Mouse (Mus musculus) gastrocnemius, postnatal 4 days (tissue): ENCODE measurements around the gene Gm3739. TPM values are rescaled to one million over a fixed set of nuclear protein-coding genes. Genes with fewer than 3 reads are reported as not detected.
"Not testable (repeated sequence)": the region's sequence is repeated elsewhere in the genome, so short reads cannot be mapped to it uniquely, and the experiment has no call there.

Experiments
- DNase-seq, 2 experiments: peaks; one replicate each; pipeline ENCODE4 v3.0.0; 2021 to 2022; ENCODE audit warnings: low spot score in 2 of 2, mixed read lengths in 2 of 2
- long read RNA-seq, 2 experiments: library from polyadenylated mRNA; stranded (forward); transcript quantifications; one replicate each; pipeline ENCODE4 v2.0.0; 2021
- total RNA-seq, 2 experiments: library from RNA; stranded (reverse); gene quantifications; 2 replicates each; pipeline ENCODE4 v1.2.3; 2021

Gm3739 gene
- total RNA-seq = under 1 TPM; 0.22 to 0.31 TPM
- long read RNA-seq, experiment 1 = 0 reads
- long read RNA-seq, experiment 2 = 0 reads

DNA sequence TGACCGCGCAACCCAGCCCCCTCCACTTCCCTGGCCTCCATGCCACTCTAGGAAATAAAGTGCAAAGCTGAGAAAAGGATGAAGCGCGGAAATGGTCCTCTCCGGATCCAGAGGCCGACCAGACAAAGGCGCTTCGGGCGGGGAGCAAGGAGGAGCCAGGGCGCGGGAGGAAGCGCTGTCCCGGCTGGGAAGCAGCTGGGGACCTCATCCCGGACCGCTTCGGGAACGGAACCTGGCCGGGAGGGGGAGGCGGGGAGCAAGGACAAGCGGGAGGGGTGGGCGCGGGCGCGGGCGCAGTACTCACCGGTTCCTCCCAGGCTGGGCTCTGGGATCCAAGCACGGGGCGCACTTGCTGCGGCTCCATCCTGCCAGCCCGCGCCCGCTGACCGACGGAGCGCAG lies at the start of gene Gm3739:
TSS of gene Gm3739 (minus strand) at position 389 of the 400 bp plus-strand sequence.
- peak in 1 of 2 experiments; percentile 7 for DNase-seq

DNA sequence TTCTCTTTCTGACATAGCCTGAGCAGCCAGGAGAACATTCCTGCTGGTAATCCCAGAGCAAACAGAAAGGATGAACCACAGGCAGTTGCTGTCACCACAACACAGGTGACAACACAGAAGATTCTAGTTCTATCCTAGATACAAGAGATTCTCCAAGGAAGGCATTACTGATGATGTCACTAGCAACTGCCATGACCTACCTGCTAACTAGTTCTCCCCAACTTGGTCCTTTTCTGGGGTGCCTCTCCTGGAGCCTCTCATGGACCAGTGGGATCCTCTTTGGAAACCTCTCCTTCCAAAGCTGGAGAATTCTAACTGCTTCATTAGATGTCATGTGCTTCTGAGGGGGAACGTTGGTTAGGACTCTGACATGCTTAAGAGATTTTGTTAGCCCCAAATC lies 17.4 kb upstream of the Gm3739 start, which contains the start of gene Gm5797:
TSS of gene Gm5797 (minus strand) at position 101 of the 400 bp plus-strand sequence.
- DNase-seq = not testable (repeated sequence)

DNA sequence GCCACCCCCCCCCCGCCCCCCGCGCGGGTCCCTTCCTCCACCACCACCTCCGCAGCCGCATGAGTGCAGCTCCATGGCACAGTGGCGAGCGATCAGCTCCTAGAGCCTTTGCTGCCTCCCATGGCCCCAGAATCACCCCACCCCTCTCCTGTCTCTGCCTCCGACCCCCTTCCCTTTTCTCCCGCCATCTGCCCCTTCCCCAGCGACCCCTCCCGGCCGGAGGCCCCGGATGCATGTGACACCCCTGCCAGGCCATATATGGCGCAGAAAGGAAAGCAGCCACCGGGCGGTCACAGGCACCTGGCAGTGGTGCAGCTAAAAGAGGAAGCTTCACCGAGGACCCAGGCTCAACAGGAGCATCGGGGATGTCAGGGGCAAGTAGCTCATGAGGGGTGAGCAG lies 244 bp upstream of the Gm3739 start:
- peak in 1 of 2 experiments; percentile 4 for DNase-seq

DNA sequence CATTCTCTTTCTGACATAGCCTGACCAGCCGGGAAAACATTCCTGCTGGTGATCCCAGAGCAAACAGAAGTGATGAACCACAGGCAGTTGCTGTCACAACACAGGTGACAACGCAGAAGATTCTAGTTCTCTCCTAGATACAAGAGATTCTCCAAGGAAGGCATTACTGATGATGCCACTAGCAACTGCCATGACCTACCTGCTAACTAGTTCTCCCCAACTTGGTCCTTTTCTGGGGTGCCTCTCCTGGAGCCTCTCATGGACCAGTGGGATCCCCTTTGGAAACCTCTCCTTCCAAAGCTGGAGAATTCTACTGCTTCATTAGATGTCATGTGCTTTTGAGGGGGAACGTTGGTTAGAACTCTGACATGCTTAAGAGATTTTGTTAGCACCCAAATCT lies 50.2 kb downstream of the Gm3739 start, which contains the start of gene Gm3727:
TSS of gene Gm3727 (minus strand) at position 101 of the 400 bp plus-strand sequence.
- not testable (repeated sequence) for DNase-seq

Other genes with a start within 250 kb of the Gm3739 start
- 1 to 10 TPM in 1 of 2 experiments, under 1 TPM in 1; 0.91 to 1.9 TPM for gene Gm3696, start 214.4 kb downstream of the Gm3739 start, total RNA-seq
- under 1 TPM in 1 of 2 experiments, not detected in 1; 0.15 TPM for gene Gm6676, start 189.6 kb downstream of the Gm3739 start, total RNA-seq
- gene Gm3512, start 140.5 kb downstream of the Gm3739 start, total RNA-seq = under 1 TPM; 0.49 TPM
- under 1 TPM in 1 of 2 experiments, not detected in 1; 0.15 TPM for gene Gm16434, start 120.5 kb downstream of the Gm3739 start, total RNA-seq
- gene Gm3727, start 50.3 kb downstream of the Gm3739 start, total RNA-seq = not detected
- not detected for gene Gm5797, start 17.3 kb upstream of the Gm3739 start, total RNA-seq
- not detected for gene Gm8374, start 50.1 kb upstream of the Gm3739 start, total RNA-seq
- gene Gm3755, start 135.9 kb upstream of the Gm3739 start, total RNA-seq = not detected
- under 1 TPM in 1 of 2 experiments, not detected in 1; 0.86 TPM for gene Gm3752, start 168.7 kb upstream of the Gm3739 start, total RNA-seq